Mouse (Mus musculus) lung, adult 2 months (tissue): ENCODE data around the gene Smpd3. TPM values are rescaled to one million over a fixed set of nuclear protein-coding genes. Genes with fewer than 3 reads are reported as not detected.

Experiments used
- DNase-seq: peaks from one replicate; pipeline ENCODE4 v3.0.0; 2022
- H3K4me1 ChIP-seq: fragments of 200-500 bp; 2 replicates; pipeline ENCODE4 v1.6.1; 2011; ENCODE audit warnings: low read length; ENCODE audit not compliant: control insufficient read depth, insufficient read depth
- H3K4me3 ChIP-seq: fragments of 200-500 bp; replicated peaks from 2 replicates; pipeline ENCODE3; 2011; ENCODE audit warnings: low read depth, mild to moderate bottlenecking, control low read depth, low read length; ENCODE audit errors: extremely low read depth
- CTCF ChIP-seq: fragments of 200-500 bp; IDR thresholded peaks from 2 replicates; pipeline ENCODE4 v1.5.1; 2011; ENCODE audit warnings: mild to moderate bottlenecking, low read length, control low read depth; ENCODE audit not compliant: insufficient read depth
- POLR2A ChIP-seq: fragments of 200-500 bp; IDR thresholded peaks from 2 replicates; pipeline ENCODE4 v1.6.1; 2011; ENCODE audit warnings: low read depth, mild to moderate bottlenecking, control low read depth, low read length, borderline replicate concordance; ENCODE audit errors: extremely low read depth
- WGBS: fragments of 180-500 bp; shearing (Covaris S2); methylation state at CpG from one replicate; pipeline ENCODE4 v1.1.7; 2018; 5-methylcytosine and 5-hydroxymethylcytosine counted together
- polyA plus RNA-seq: library from polyadenylated mRNA; depleted of rRNA; stranded (reverse); fragments of >200 nt; gene quantifications from 2 replicates; pipeline ENCODE4 v1.2.3, GENCODE M21; 2012

Gene Smpd3
- polyA plus RNA-seq, 1 experiment = 7.6 TPM

- no peak for TF ChIP-seq CTCF
- TF ChIP-seq POLR2A = no peak
Measured at GRCm38 (mm10) chr8:106259579-106260255, 78.1 kb downstream of the Smpd3 start.

GRCm38 (mm10) chr8:106258169-106258568 is 79.6 kb downstream of the Smpd3 start:
- TF ChIP-seq CTCF = 0 out of 2 replicates have a peak, but pooled peaks have one; percentile 27
- no peak for TF ChIP-seq POLR2A
- Histone ChIP-seq H3K4me3 (no peak overlapping the region), H3K4me1 (no peaks in the 10 kb centered on the region)
- WGBS = 35% methylated on average over 1 of the region's 1 CpGs
- no peak for DNase-seq

More at GRCm38 (mm10) chr8:106259579-106260255, 78.1 kb downstream of the Smpd3 start:
- Histone ChIP-seq H3K4me3 (no peak overlapping the region), H3K4me1 (no peaks in the 10 kb centered on the region)
- WGBS = 88% methylated on average over 10 of the region's 10 CpGs
- no peak for DNase-seq

- H3K4me3 ChIP-seq = no peak overlapping the region
- no peak for TF ChIP-seq POLR2A
- no peak for TF ChIP-seq CTCF
- no peak for DNase-seq
- WGBS = 70% methylated on average over 4 of the region's 4 CpGs
- H3K4me1 ChIP-seq = no peaks in the 10 kb centered on the region
Measured at GRCm38 (mm10) chr8:106250186-106250585, 87.6 kb downstream of the Smpd3 start.

GRCm38 (mm10) chr8:106237106-106237505 is 100.7 kb downstream of the Smpd3 start:
- DNase-seq = no peak
- WGBS = 81% methylated on average over 5 of the region's 5 CpGs
- no peak for TF ChIP-seq POLR2A
- no peak for TF ChIP-seq CTCF
- Histone ChIP-seq H3K4me3 (no peak overlapping the region), H3K4me1 (no peaks in the 10 kb centered on the region)

GRCm38 (mm10) chr8:106234567-106235261 is 103.1 kb downstream of the Smpd3 start:
- no peaks in the 10 kb centered on the region for H3K4me1 ChIP-seq
- no peak for DNase-seq
- no peak overlapping the region for H3K4me3 ChIP-seq
- no peak for TF ChIP-seq POLR2A
- TF ChIP-seq CTCF = no peak
- 85% methylated on average over 17 of the region's 17 CpGs for WGBS

GRCm38 (mm10) chr8:106232751-106233150 is 105.0 kb downstream of the Smpd3 start:
- no peak for DNase-seq
- 56% methylated on average over 3 of the region's 3 CpGs for WGBS
- Histone ChIP-seq H3K4me3 (no peak overlapping the region), H3K4me1 (no peaks in the 10 kb centered on the region)
- TF ChIP-seq POLR2A = no peak
- no peak for TF ChIP-seq CTCF

GRCm38 (mm10) chr8:106231536-106231935 is 106.3 kb downstream of the Smpd3 start:
- TF ChIP-seq CTCF = no peak
- TF ChIP-seq POLR2A = no peak
- no peak for DNase-seq
- 92% methylated on average over 7 of the region's 7 CpGs for WGBS
- no peak overlapping the region for H3K4me3 ChIP-seq
- no peaks in the 10 kb centered on the region for H3K4me1 ChIP-seq

GRCm38 (mm10) chr8:106226589-106226988 is 111.2 kb downstream of the Smpd3 start:
- Histone ChIP-seq H3K4me1 (no peaks in the 10 kb centered on the region), H3K4me3 (no peak overlapping the region)
- peak; percentile 49 for DNase-seq
- WGBS = 35% methylated on average over 9 of the region's 9 CpGs
- no peak for TF ChIP-seq POLR2A
- TF ChIP-seq CTCF = peak; percentile 62

- H3K4me1 ChIP-seq = no peaks in the 10 kb centered on the region
- TF ChIP-seq POLR2A (no peak), CTCF (no peak)
- no peak overlapping the region for H3K4me3 ChIP-seq
- no peak for DNase-seq
- 89% methylated on average over 3 of the region's 3 CpGs for WGBS
Measured at GRCm38 (mm10) chr8:106219620-106220019, 118.2 kb downstream of the Smpd3 start.

- no peaks in the 10 kb centered on the region; the same call in 1 of the 2 replicates for H3K4me1 ChIP-seq
- TF ChIP-seq CTCF (no peak), POLR2A (no peak)
- 82% methylated on average over 3 of the region's 3 CpGs for WGBS
- DNase-seq = no peak
- H3K4me3 ChIP-seq = no peak overlapping the region
Measured at GRCm38 (mm10) chr8:106213959-106214358, 123.8 kb downstream of the Smpd3 start.
